Mouse (Mus musculus): ENCODE measurements at regions not wholly inside any gene's neighbourhood (a gene's known extent, or its start where the extent isn't known, plus 50 kb on each side); places are given as distances from the start of the nearest gene placed in this dataset.

DNA sequence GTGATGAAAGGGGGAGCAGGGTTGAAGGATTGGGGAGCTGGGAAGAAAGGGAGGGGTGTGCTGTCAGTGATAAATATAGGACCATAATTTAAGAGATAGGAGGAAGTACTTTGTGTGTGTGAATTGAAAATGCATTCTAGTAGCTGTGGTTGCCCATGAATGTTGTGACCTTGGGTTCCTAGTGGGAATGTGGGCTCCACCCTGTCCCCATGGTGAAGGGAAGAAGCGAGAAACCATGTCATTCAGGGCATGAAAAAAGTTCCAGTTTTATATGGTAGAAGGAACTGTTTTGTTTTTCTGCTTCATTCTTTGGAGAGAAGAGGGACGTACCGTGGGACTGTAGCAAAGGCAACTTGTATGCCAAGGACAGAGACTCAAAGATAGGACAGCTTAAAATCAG lies 553.3 kb downstream of the Tns1 start:
- TF ChIP-seq CTCF (IDR thresholded peaks at IDR 0.05) (no peak), EP300 (IDR thresholded peaks at IDR 0.05) (no peak)
